Mouse (Mus musculus) heart, adult 8-10 months (tissue): Measurements from ENCODE around the gene Vmn2r90. TPM values are rescaled to one million over a fixed set of nuclear protein-coding genes. Genes with fewer than 3 reads are reported as not detected.
"Not testable (repeated sequence)": the region's sequence is repeated elsewhere in the genome, so short reads cannot be mapped to it uniquely, and the experiment has no call there.

Source experiments
- DNase-seq: peaks from one replicate; pipeline ENCODE4 v3.0.0; 2022; ENCODE audit warnings: low spot score
- total RNA-seq, 4 experiments: library from RNA; stranded (reverse); gene quantifications; 2 replicates each; pipeline ENCODE4 v1.2.4; 2022

Vmn2r90 gene
- total RNA-seq, result not detected

DNA sequence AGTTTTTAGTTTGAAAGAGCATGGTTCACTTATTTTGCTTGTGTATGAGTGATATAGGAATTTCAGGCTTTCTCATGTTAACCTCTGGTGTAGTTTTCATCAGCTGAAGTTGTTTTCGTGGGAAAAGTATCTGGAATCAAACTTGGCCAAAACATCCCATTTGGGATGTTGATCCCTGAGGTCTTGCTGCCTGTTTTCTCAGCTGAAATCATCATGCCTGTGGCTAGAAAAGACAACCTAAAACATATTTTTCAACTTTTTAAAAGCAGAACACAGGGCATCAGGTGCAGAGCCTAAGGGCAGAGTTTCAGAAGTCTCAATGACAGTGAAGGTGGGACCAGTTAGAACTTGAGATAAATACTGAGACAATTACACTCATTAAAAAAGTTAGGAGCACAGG is at the start of gene Vmn2r90:
Vmn2r90 (plus strand) TSS at position 301 of the 400 bp plus-strand sequence.
- DNase-seq, result no peak

DNA sequence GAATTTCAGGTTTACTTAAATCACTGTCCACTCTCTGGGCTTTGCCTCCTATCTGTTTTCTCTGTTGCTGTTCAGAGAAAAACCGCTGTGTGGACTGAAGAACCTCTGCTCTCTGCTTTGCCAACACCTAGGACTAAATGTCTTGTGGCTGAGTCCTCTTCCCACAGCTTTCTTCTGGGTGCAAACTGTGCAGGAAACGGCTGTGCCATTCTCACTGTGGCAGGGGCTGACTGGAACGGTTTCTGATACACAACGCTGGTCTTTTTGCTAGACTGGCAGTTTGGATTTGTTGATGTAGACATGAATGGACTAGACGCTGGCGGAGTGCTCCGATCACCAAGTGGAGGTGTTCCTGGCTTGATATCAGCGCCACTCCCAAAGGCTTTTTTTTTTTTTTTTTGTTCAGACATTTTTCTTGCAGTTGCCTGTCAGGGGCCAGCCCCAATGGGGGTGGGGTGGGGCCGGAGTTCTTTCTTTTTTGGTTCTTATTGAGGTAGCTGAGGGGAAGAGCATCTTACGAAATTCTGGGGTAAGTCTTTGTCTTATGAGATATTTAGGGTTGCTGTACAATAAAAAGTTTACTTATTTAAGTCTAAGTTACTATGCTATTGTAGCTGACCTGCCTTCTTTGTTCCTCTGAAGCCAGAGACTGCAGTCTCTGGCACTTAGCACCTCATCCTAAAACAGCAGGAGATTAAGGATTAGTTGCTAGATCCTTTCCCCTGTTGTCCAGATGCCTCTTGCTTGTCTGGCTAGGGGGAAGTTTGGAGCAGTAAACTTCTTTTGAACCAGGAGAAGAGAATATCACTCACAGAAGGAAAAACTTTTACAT is 48.3 kb upstream of the Vmn2r90 start:
- no peak for DNase-seq

DNA sequence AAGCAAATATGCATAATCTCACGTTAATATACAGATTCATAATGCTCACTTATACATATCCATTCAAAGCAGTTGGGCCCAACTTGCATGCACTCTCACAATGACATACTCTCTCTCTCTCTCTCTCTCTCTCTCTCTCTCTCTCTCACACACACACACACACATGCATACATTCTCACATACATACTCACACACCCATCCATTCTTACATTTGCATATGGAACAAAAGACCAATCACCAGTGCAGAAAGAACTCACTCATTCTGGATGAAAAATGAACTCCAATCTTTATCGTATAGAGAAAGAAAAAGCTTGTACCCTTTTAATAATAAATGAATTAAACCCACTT is 47.7 kb upstream of the Vmn2r90 start:
- no peak for DNase-seq

DNA sequence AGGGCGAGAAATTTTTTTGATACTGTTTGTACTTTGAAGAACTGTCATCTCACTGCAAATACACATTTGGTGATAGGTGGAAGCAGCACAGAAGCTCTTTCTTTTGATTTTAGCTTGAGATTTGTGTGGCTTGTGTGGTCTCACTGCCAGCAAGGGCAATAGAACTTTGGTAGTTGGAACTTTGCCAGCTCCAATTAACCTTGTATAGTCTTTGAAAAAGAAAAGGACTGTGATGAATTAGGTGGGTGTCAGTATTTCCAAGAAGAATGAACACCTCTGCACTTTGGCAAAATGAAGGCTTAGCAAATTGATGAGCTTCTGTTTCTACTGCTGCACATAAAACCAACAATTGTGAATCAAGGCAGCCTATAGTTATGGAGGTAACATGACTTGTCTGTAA is 24.8 kb upstream of the Vmn2r90 start:
- DNase-seq, result no peak

DNA sequence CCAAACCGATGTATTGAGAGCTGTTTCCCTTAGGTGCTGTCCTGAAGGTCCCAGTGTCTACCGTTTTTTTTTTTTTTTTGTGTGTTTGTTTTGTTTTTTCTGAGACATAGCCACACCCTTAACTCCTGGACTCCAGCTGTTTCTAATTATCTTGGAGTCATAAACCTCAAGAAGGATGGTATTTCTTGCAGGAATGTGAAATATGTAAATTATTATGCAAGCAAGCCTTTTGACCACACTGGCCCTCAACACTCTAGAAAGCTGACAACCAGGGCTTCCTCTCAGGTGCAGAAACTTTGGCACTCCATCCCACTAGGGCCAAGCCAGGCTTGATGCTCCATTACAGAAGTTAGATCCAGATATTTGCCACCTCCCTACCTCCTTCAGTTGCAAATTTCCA is 12.9 kb upstream of the Vmn2r90 start:
- DNase-seq, result no peak

DNA sequence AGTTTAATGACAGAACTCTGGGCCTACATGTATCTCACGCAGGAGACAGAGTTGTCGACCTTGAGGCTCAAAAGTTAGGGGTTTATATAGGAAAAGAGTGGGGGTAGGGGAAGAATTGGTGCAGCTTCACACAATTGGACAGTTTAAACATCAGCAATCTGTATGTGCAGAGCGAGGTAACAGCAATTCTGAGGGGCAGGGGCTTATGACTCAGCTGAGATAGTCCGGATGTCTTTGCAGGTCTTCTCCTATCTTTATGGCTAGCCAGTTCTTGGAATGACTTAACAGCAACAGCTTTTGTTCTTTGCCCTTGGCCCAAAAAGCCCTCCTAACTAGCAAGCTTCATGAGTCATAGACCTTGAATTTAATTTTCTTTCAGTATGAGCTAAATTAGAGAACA is 28.8 kb downstream of the Vmn2r90 start:
- not testable (repeated sequence) for DNase-seq

DNA sequence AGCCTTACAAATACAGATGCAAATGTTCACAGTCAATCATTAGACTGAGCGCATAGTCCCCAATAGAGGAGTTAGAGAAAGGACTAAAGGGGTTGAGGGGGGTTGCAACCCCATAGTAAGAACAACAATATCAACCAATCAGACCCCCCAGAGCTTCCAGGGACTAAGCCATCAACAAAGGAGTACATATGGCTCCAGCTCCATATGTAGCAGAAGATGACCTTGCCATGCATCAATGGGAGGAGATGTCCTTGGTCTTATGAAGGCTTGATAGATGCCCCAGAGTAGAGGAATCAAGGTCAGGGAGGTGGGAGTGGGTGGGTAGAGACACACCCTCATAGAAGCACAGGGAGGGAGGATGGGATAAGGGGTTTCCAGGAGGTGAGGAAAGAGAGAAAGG is 35.1 kb downstream of the Vmn2r90 start:
- DNase-seq, result no peak

DNA sequence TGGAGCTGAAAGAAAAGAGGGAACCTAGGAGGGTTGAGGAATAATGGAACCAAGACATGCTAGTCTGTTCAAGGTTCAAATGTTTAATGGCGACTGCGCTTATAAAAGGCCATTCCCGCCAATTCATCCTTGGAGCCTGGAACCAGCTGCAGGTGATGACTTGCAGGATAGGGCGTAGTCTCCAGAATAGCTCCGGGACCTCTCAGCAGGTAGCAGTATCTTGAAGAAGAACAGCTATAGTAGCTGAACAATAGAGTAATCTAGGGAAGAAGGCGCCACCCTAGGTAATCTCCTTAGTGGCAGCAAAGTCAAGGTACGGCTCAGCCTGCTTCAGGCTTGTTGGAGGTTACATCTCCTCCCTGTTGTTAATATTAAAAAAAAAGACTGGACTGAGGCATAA is 35.8 kb downstream of the Vmn2r90 start:
- DNase-seq, result not testable (repeated sequence)

DNA sequence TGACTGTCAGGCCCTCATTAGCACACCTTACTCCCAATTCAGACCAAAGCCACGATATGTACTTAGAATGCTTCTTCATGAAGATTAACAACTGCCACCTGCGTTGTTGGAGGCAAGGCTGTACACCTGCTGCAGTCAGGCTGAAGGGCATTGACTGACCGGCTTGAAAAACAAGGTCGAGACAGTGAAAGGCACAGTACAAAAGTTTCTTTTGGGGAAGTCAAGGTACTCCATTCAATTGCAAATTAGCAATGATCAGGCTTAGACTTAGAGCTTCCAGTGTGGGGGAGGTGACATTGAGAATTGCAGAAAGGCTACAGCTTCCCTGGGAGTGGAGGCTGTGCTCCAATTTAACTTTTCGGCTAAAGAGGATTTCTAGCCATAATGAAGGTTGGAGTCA is 36.4 kb downstream of the Vmn2r90 start:
- not testable (repeated sequence) for DNase-seq

DNA sequence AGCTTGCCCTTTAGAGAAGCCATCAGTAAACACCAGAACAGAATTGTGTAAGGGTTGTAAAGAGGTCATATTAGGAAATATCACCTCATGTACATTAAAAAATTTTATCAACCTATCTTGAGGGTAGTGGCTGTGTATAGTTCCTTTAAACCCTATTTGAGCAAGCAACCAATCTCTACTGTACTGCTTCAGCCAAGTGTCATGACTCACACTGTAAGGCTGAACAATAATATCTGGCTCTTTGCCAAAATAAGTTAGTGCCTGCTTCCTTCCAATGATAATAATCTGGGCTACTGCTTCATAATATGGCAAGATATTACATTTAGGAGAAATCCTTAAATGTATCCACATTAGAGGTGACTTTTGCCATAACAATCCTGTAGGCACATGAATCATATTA is 38.0 kb downstream of the Vmn2r90 start:
- not testable (repeated sequence) for DNase-seq

DNA sequence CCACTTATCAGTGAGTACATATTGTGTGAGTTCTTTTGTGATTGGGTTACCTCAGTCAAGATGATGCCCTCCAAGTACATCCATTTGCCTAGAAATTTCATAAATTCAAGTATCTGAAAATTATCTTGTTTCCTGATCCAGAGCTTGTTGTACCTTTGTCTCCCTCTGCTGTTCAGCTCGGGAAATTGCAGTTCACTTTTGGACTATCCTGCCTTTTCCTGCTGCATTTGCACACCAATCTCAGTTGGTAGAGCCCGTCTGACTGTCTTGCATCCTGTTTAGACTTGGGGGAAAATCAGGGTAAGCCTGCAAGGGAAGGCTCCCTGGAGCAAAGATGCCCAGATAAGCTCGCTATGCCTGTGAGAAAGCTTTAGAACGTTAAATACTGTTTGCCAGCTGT is 45.8 kb downstream of the Vmn2r90 start:
- peak; percentile 19 for DNase-seq

DNA sequence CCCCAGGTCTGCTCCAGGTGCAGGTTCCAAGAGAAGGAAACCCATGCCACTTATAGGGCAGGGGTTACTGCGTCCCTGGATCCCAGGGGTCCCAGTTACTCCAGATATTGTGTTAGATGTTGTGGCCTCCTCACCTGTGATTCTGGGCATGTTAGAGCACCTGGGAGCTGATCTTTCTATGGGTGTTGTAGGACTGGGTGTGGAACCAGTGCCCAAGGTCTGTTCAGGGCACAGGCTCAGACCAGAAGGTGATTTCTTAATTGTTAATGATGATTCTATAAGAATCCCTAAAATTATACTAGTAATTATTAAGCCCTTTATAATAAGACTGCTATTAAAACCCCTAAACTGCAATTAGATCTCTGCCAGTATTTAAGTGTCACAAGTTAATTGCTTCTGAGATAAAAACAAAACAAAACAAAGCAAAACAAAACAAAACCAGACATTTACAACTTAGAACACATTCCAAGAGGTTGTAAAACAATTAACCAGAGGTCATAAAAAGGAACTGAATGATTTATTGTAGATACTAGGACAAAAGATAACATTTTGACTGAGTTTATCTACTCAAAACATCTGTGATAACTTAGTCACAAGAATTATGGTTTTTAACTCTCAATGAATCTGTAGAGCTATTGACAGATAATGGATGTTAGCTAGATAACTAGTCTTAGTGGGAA is 59.2 kb downstream of the Vmn2r90 start:
- DNase-seq, result no peak

DNA sequence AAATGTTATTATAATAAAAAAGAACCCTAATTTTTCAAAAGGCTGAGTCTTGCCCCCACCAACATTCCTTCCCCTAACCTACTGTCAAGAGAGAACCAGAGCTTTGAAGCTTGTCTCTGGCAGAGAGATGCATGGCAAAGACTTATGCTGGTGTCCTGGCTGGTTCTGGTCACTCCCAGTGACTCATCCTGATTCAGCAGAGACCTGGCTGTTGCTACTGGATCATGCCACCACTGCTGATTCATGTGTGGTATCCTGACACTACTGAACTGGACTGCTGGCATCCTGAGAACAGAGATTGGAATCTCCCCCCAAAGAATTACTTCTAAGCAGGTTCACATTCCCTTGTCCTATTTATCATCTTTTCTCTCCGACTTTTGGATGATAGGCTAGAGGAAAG is 60.7 kb downstream of the Vmn2r90 start:
- DNase-seq, result no peak

DNA sequence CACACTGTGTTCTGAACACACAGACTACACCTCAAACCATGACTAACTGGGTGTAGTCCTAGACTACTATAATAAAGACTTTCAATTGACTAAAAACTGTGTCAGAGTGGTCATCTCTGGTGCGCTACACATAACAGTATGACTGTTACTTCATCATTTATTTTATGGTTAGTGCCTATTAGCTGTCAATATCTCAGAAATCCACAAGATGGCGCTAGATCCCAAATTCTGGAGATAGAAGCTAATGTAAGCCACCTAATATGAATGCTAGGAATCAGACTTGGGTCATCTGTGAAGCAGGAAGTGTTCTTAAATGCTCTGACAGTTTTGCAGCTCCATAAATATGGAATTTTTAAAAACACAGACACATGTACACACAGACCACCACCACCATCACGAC is 62.9 kb downstream of the Vmn2r90 start:
- DNase-seq, result peak; percentile 53

Other genes starting within 250 kb of the Vmn2r90 start
- 100 to 1,000 TPM; 158 to 181 (median 160) TPM for gene Lnpep, start 78.7 kb upstream of the Vmn2r90 start, total RNA-seq
- gene Spaca6, start 123.4 kb downstream of the Vmn2r90 start, total RNA-seq, result 10 to 100 TPM in 2 of 4 experiments, 1 to 10 TPM in 2; 8.9 to 14.9 (median 10.6) TPM
- gene Has1, start 151.5 kb downstream of the Vmn2r90 start, total RNA-seq, result under 1 TPM in 3 of 4 experiments, not detected in 1; 0.57 to 0.97 (median 0.75) TPM
- not detected for gene Fpr1, start 180.2 kb downstream of the Vmn2r90 start, total RNA-seq
- under 1 TPM in 2 of 4 experiments, not detected in 2; 0.32 to 0.38 TPM for gene Fpr2, start 184.1 kb downstream of the Vmn2r90 start, total RNA-seq
- not detected for gene Fpr3, start 184.1 kb downstream of the Vmn2r90 start, total RNA-seq